Mouse (Mus musculus): ENCODE data around the gene Zfp36. TPM values are rescaled to one million over a fixed set of nuclear protein-coding genes. Genes with fewer than 3 reads are reported as not detected.

Gene Zfp36
- 159 and 225 TPM in 2 replicates for polyA plus RNA-seq (2012; ENCODE audit: insufficient read depth, low replicate concordance)

- Histone ChIP-seq H3K4me1 (peaks cover 79% of the 10 kb centered on the region), H3K4me3 (replicated peaks) (peak within 1 kb of the TSS; percentile 96), H3K9me3 (no peaks in the 10 kb centered on the region), H3K36me3 (replicated peaks; ENCODE audit: low read length) (peaks cover 33% of the 10 kb centered on the region), H3K27me3 (replicated peaks) (no peaks in the 10 kb centered on the region)
- TF ChIP-seq GATA1 (IDR thresholded peaks at IDR 0.05; ENCODE audit: borderline replicate concordance, low read length), result no peak
- TF ChIP-seq FLI1 (IDR thresholded peaks at IDR 0.05; ENCODE audit: low read length), result no peak
Observed at GRCm38 (mm10) chr7:28380237-28381016, at the start of gene Zfp36. Gene Zfp36, minus strand, starts transcription at chr7:28380253.

- Histone ChIP-seq H3K9me3 (no peaks in the 10 kb centered on the region), H3K36me3 (replicated peaks; ENCODE audit: low read length) (peaks cover 68% of the 10 kb centered on the region), H3K4me1 (peaks cover 65% of the 10 kb centered on the region), H3K27me3 (replicated peaks) (no peaks in the 10 kb centered on the region), H3K4me3 (replicated peaks) (no peak overlapping the region)
- TF ChIP-seq FLI1 (IDR thresholded peaks at IDR 0.05; ENCODE audit: low read length) (no peak), GATA1 (IDR thresholded peaks at IDR 0.05; ENCODE audit: borderline replicate concordance, low read length) (no peak)
Observed at GRCm38 (mm10) chr7:28427738-28428137, 47.7 kb upstream of the Zfp36 start.

GRCm38 (mm10) chr7:28423018-28423417 lies 43.0 kb upstream of the Zfp36 start:
- no peaks in the 10 kb centered on the region for H3K27me3 ChIP-seq (replicated peaks)
- no peak for TF ChIP-seq GATA1 (IDR thresholded peaks at IDR 0.05; ENCODE audit: borderline replicate concordance, low read length)
- no peak for TF ChIP-seq FLI1 (IDR thresholded peaks at IDR 0.05; ENCODE audit: low read length)
- peaks cover 84% of the 10 kb centered on the region for H3K36me3 ChIP-seq (replicated peaks; ENCODE audit: low read length)
- H3K4me3 ChIP-seq (replicated peaks), result no peak overlapping the region
- H3K9me3 ChIP-seq, result no peaks in the 10 kb centered on the region
- H3K4me1 ChIP-seq, result peaks cover 34% of the 10 kb centered on the region

- TF ChIP-seq GATA1 (IDR thresholded peaks at IDR 0.05; ENCODE audit: borderline replicate concordance, low read length), result no peak
- no peak for TF ChIP-seq FLI1 (IDR thresholded peaks at IDR 0.05; ENCODE audit: low read length)
- peaks cover 18% of the 10 kb centered on the region for H3K4me1 ChIP-seq
- H3K36me3 ChIP-seq (replicated peaks; ENCODE audit: low read length), result peaks cover 99% of the 10 kb centered on the region
- H3K9me3 ChIP-seq, result no peaks in the 10 kb centered on the region
- no peak overlapping the region for H3K4me3 ChIP-seq (replicated peaks)
- no peaks in the 10 kb centered on the region for H3K27me3 ChIP-seq (replicated peaks)
Observed at GRCm38 (mm10) chr7:28419416-28419815, 39.4 kb upstream of the Zfp36 start.

GRCm38 (mm10) chr7:28418096-28418670 lies 38.1 kb upstream of the Zfp36 start:
- Histone ChIP-seq H3K36me3 (replicated peaks; ENCODE audit: low read length) (peaks cover 99% of the 10 kb centered on the region), H3K4me1 (peaks cover 15% of the 10 kb centered on the region), H3K9me3 (no peaks in the 10 kb centered on the region), H3K27me3 (replicated peaks) (no peaks in the 10 kb centered on the region), H3K4me3 (replicated peaks) (no peak overlapping the region)
- TF ChIP-seq FLI1 (IDR thresholded peaks at IDR 0.05; ENCODE audit: low read length) (no peak), GATA1 (IDR thresholded peaks at IDR 0.05; ENCODE audit: borderline replicate concordance, low read length) (no peak)

GRCm38 (mm10) chr7:28417368-28417767 lies 37.3 kb upstream of the Zfp36 start:
- H3K9me3 ChIP-seq, result no peaks in the 10 kb centered on the region
- H3K36me3 ChIP-seq (replicated peaks; ENCODE audit: low read length), result peaks cover 99% of the 10 kb centered on the region
- no peaks in the 10 kb centered on the region for H3K27me3 ChIP-seq (replicated peaks)
- no peak overlapping the region for H3K4me3 ChIP-seq (replicated peaks)
- peaks cover 19% of the 10 kb centered on the region for H3K4me1 ChIP-seq
- TF ChIP-seq GATA1 (IDR thresholded peaks at IDR 0.05; ENCODE audit: borderline replicate concordance, low read length), result no peak
- TF ChIP-seq FLI1 (IDR thresholded peaks at IDR 0.05; ENCODE audit: low read length), result no peak

GRCm38 (mm10) chr7:28412826-28413225 lies 32.8 kb upstream of the Zfp36 start:
- no peak for TF ChIP-seq FLI1 (IDR thresholded peaks at IDR 0.05; ENCODE audit: low read length)
- TF ChIP-seq GATA1 (IDR thresholded peaks at IDR 0.05; ENCODE audit: borderline replicate concordance, low read length), result no peak
- H3K9me3 ChIP-seq, result no peaks in the 10 kb centered on the region
- H3K4me3 ChIP-seq (replicated peaks), result no peak overlapping the region
- H3K36me3 ChIP-seq (replicated peaks; ENCODE audit: low read length), result peaks cover 97% of the 10 kb centered on the region
- no peaks in the 10 kb centered on the region for H3K27me3 ChIP-seq (replicated peaks)
- H3K4me1 ChIP-seq, result peaks cover 42% of the 10 kb centered on the region

GRCm38 (mm10) chr7:28410841-28411475 lies 30.9 kb upstream of the Zfp36 start:
- no peaks in the 10 kb centered on the region for H3K9me3 ChIP-seq
- peaks cover 42% of the 10 kb centered on the region for H3K4me1 ChIP-seq
- no peak overlapping the region for H3K4me3 ChIP-seq (replicated peaks)
- TF ChIP-seq GATA1 (IDR thresholded peaks at IDR 0.05; ENCODE audit: borderline replicate concordance, low read length) (no peak), FLI1 (IDR thresholded peaks at IDR 0.05; ENCODE audit: low read length) (no peak)
- H3K27me3 ChIP-seq (replicated peaks), result no peaks in the 10 kb centered on the region
- peaks cover 97% of the 10 kb centered on the region for H3K36me3 ChIP-seq (replicated peaks; ENCODE audit: low read length)

- no peak overlapping the region for H3K4me3 ChIP-seq (replicated peaks)
- no peaks in the 10 kb centered on the region for H3K27me3 ChIP-seq (replicated peaks)
- H3K9me3 ChIP-seq, result no peaks in the 10 kb centered on the region
- TF ChIP-seq FLI1 (IDR thresholded peaks at IDR 0.05; ENCODE audit: low read length) (no peak), GATA1 (IDR thresholded peaks at IDR 0.05; ENCODE audit: borderline replicate concordance, low read length) (no peak)
- peaks cover 99% of the 10 kb centered on the region for H3K36me3 ChIP-seq (replicated peaks; ENCODE audit: low read length)
- H3K4me1 ChIP-seq, result peaks cover 14% of the 10 kb centered on the region
Observed at GRCm38 (mm10) chr7:28401942-28402341, 21.9 kb upstream of the Zfp36 start.

GRCm38 (mm10) chr7:28401030-28401429 lies 21.0 kb upstream of the Zfp36 start:
- H3K36me3 ChIP-seq (replicated peaks; ENCODE audit: low read length), result peaks cover 99% of the 10 kb centered on the region
- H3K4me3 ChIP-seq (replicated peaks), result no peak overlapping the region

More at GRCm38 (mm10) chr7:28401030-28401429, 21.0 kb upstream of the Zfp36 start:
- Histone ChIP-seq H3K4me1 (peaks cover 14% of the 10 kb centered on the region), H3K27me3 (replicated peaks) (no peaks in the 10 kb centered on the region), H3K9me3 (no peaks in the 10 kb centered on the region)
- TF ChIP-seq FLI1 (IDR thresholded peaks at IDR 0.05; ENCODE audit: low read length) (no peak), GATA1 (IDR thresholded peaks at IDR 0.05; ENCODE audit: borderline replicate concordance, low read length) (no peak)
